Mouse (Mus musculus) neural tube, embryonic 11.5 days (tissue): ENCODE measurements around the gene Frmpd1. TPM values are rescaled to one million over a fixed set of nuclear protein-coding genes. Genes with fewer than 3 reads are reported as not detected.

Experiments
- ATAC-seq: fragments of 200-750 bp; cut with Nextera tagmentation; 2 replicates; pipeline ENCODE4 v1.8.0; 2017; ENCODE audit warnings: moderate number of reproducible peaks, mild to moderate bottlenecking, moderate TSS enrichment, moderate library complexity; ENCODE audit not compliant: insufficient read depth, low FRiP score, low TSS enrichment
- DNase-seq: peaks from one replicate; pipeline ENCODE4 v3.0.0-alpha.2; 2015; ENCODE audit warnings: low spot score
- H3K27ac ChIP-seq: fragments of 300-500 bp; sonication (generic); 2 replicates; pipeline ENCODE4 v1.5.1; 2014; ENCODE audit warnings: low read depth, mild to moderate bottlenecking, low read length
- H3K27me3 ChIP-seq: fragments of 300-500 bp; sonication (generic); 2 replicates; pipeline ENCODE4 v1.6.1; 2014; ENCODE audit warnings: mild to moderate bottlenecking, low read length, mixed read lengths; ENCODE audit not compliant: control insufficient read depth, insufficient read depth
- H3K36me3 ChIP-seq: fragments of 300-500 bp; sonication (generic); 2 replicates; pipeline ENCODE4 v1.6.1; 2014; ENCODE audit warnings: mild to moderate bottlenecking, low read length, moderate library complexity, mixed read lengths; ENCODE audit not compliant: control insufficient read depth, insufficient read depth
- H3K4me1 ChIP-seq: fragments of 300-500 bp; sonication (generic); 2 replicates; pipeline ENCODE4 v1.6.1; 2014; ENCODE audit warnings: low read length, mixed read lengths; ENCODE audit not compliant: control insufficient read depth, insufficient read depth
- H3K4me2 ChIP-seq: fragments of 300-500 bp; sonication (generic); 2 replicates; pipeline ENCODE4 v1.6.1; 2014; ENCODE audit warnings: low read depth, mild to moderate bottlenecking, moderate library complexity
- H3K4me3 ChIP-seq: fragments of 300-500 bp; sonication (generic); 2 replicates; pipeline ENCODE4 v1.5.1; 2014; ENCODE audit warnings: low read depth, low read length
- H3K9ac ChIP-seq: fragments of 300-500 bp; sonication (generic); 2 replicates; pipeline ENCODE4 v1.6.1; 2014; ENCODE audit warnings: mild to moderate bottlenecking, low read length
- H3K9me3 ChIP-seq: fragments of 300-500 bp; sonication (generic); 2 replicates; pipeline ENCODE4 v1.6.1; 2016; ENCODE audit warnings: low read length; ENCODE audit not compliant: control insufficient read depth
- WGBS: fragments of 180-500 bp; shearing (Covaris S2); extraction: QIAGEN DNeasy Blood & Tissue Kit; methylation state at CpG from one replicate; pipeline ENCODE4 v1.1.7; 2014; 5-methylcytosine and 5-hydroxymethylcytosine counted together
- polyA plus RNA-seq: library from polyadenylated mRNA; unstranded; fragments of >200 nt; fragmentation: Nextera tagmentation; extraction: Ambion mirVana; gene quantifications from 2 replicates; pipeline ENCODE4 v1.2.1, GENCODE M21; 2014

The Frmpd1 gene
- polyA plus RNA-seq, 1 experiment from 2014 or later = 3.4 TPM

GRCm38 (mm10) chr4:45331139-45331538, 146.5 kb downstream of the Frmpd1 start:
- whole genome bisulfite sequencing = 84% methylated on average over 7 of the region's 7 CpGs

GRCm38 (mm10) chr4:45332466-45332865, 147.8 kb downstream of the Frmpd1 start:
- no peak overlapping the region for H3K4me2 ChIP-seq
- no peak overlapping the region for H3K4me3 ChIP-seq
- ATAC-seq (no peak), DNase-seq (no peak)
- H3K9ac ChIP-seq = no peak overlapping the region
- no peak overlapping the region for H3K27ac ChIP-seq
- no peaks in the 10 kb centered on the region for H3K9me3 ChIP-seq
- no peaks in the 10 kb centered on the region for H3K27me3 ChIP-seq
- no peaks in the 10 kb centered on the region for H3K4me1 ChIP-seq
- H3K36me3 ChIP-seq = no peaks in the 10 kb centered on the region
- 78% methylated on average over 3 of the region's 3 CpGs for WGBS

More at GRCm38 (mm10) chr4:45331139-45331538, 146.5 kb downstream of the Frmpd1 start:
- H3K4me1 ChIP-seq = no peaks in the 10 kb centered on the region
- H3K9me3 ChIP-seq = no peaks in the 10 kb centered on the region
- no peaks in the 10 kb centered on the region for H3K36me3 ChIP-seq
- no peaks in the 10 kb centered on the region for H3K27me3 ChIP-seq
- no peak for ATAC-seq
- no peak overlapping the region for H3K27ac ChIP-seq
- H3K4me3 ChIP-seq = no peak overlapping the region
- no peak for DNase-seq
- no peak overlapping the region for H3K9ac ChIP-seq
- no peak overlapping the region for H3K4me2 ChIP-seq

Other genes with a start within 250 kb of the Frmpd1 start
- 44.7 and 45.7 TPM in 2 replicates for gene Grhpr, start 203.5 kb upstream of the Frmpd1 start, polyA plus RNA-seq
- gene Zbtb5, start 172.5 kb upstream of the Frmpd1 start, polyA plus RNA-seq = 43.6 and 46.1 TPM in 2 replicates
- 51.6 and 56.7 TPM in 2 replicates for gene Polr1e, start 166.3 kb upstream of the Frmpd1 start, polyA plus RNA-seq
- gene Fbxo10, start 100.3 kb upstream of the Frmpd1 start, polyA plus RNA-seq = 9.8 TPM in 2 replicates
- 168 and 187 TPM in 2 replicates for gene Tomm5, start 76.8 kb upstream of the Frmpd1 start, polyA plus RNA-seq
- 21.4 and 23.3 TPM in 2 replicates for gene Trmt10b, start 112.3 kb downstream of the Frmpd1 start, polyA plus RNA-seq
- 13.8 and 14.1 TPM in 2 replicates for gene Dcaf10, start 157.2 kb downstream of the Frmpd1 start, polyA plus RNA-seq
- gene Exosc3, start 157.9 kb downstream of the Frmpd1 start, polyA plus RNA-seq = 83.0 and 83.4 TPM in 2 replicates
- gene Slc25a51, start 223.9 kb downstream of the Frmpd1 start, polyA plus RNA-seq = 72.7 and 82.2 TPM in 2 replicates